In the genomic region with DNA sequence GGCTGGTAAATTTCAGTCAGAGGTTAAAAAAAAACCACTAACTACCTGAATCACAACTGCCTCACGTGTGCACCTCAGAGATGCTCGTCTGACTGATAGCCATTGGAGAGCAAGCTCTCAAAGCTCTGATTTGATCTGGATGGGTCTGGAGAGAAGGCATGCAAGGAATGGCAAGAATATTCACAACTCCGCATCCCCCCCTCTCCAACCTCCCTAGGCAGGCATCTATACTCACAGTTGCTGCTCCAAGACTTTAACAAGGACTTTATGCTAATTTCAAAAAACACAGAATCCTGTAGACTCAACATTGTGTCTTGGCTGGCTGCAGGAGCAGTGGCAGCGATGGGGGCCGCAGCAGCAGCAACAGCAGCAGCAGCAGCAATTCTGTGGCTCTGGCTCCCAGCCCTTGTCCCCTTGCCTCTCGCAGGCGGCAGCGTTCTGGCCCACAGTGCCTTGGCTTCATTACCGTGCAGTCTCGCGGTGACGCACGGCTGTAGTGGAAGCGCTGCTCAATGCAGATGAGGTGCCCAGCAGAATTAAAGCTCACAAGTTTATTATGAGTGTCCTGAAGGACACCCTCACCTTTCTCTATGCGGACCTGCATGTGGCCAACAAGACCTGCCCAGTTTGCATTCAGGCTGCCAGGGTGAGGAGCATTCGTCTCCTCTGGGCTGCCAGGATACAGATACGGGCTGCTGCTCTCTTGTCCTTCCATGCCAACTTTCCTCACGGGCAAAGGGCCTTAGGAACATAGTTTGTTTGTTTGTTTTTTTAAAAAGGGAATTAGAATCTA, we compare ENCODE assay signal across 8 mouse cellular contexts.
A peak's percentile ranks its signal among the peaks of the same experiment; 100 is the strongest.
DNase-seq lines count a peak whose midpoint lies in the region; ATAC-seq and TF ChIP-seq lines count a peak whose summit lies in the region.

No protein-coding gene starts in this region.

- no peak overlapping the region for H3K27ac ChIP-seq in lung, embryonic 14.5 days (ENCODE audit: low read depth)
- H3K27ac ChIP-seq in lung, postnatal 0 days (ENCODE audit: low read length) = no peak overlapping the region
- H3K27ac ChIP-seq in kidney, embryonic 15.5 days = peak overlapping the region; percentile 51
- H3K27ac ChIP-seq in olfactory bulb, adult 2 months (ENCODE audit: insufficient read depth, low read depth, low read length) = peak overlapping the region; percentile 42; the same call in 1 of the 2 replicates

- H3K9me3 ChIP-seq in lung, embryonic 14.5 days (ENCODE audit: low read depth, low read length) = no peaks in the 10 kb centered on the region
- H3K9me3 ChIP-seq in lung, postnatal 0 days (ENCODE audit: low read length) = no peaks in the 10 kb centered on the region
- H3K9me3 ChIP-seq in kidney, embryonic 15.5 days (replicated peaks) = no peaks in the 10 kb centered on the region

- peak; percentile 42; the same call in 1 of the 2 replicates for ATAC-seq in lung, embryonic 14.5 days (ENCODE audit: insufficient read depth)
- no peak for ATAC-seq in lung, postnatal 0 days
- no peak for ATAC-seq in kidney, embryonic 15.5 days (replicated peaks; ENCODE audit: low FRiP score)

- TF ChIP-seq CTCF in lung, embryonic 14.5 days (IDR thresholded peaks at IDR 0.05; ENCODE audit: low read depth) = no peak
- TF ChIP-seq CTCF in lung, postnatal 0 days (IDR thresholded peaks at IDR 0.05) = no peak
- TF ChIP-seq CTCF in olfactory bulb, adult 2 months (IDR thresholded peaks at IDR 0.05; ENCODE audit: insufficient read depth, low read depth, low read length) = no peak

- no peaks in the 10 kb centered on the region for H3K36me3 ChIP-seq in lung, embryonic 14.5 days (ENCODE audit: insufficient read depth)
- no peaks in the 10 kb centered on the region for H3K36me3 ChIP-seq in lung, postnatal 0 days (ENCODE audit: insufficient read depth, low read length)
- no peaks in the 10 kb centered on the region for H3K36me3 ChIP-seq in kidney, embryonic 15.5 days

- DNase-seq in lung, embryonic 14.5 days = no peak
- DNase-seq in lung, postnatal 0 days (ENCODE audit: low spot score) = no peak
- peak; percentile 12 for DNase-seq in gastrocnemius, postnatal 25 days
- DNase-seq in thymus, postnatal 14 days = no peak
- DNase-seq in thymus, adult 18-20 months = no peak
- DNase-seq in adipocyte (ENCODE audit: low spot score) = no peak

- no peaks in the 10 kb centered on the region for H3K27me3 ChIP-seq in lung, embryonic 14.5 days (ENCODE audit: insufficient read depth, low read length)
- no peaks in the 10 kb centered on the region for H3K27me3 ChIP-seq in lung, postnatal 0 days (replicated peaks; ENCODE audit: insufficient read depth, low read length)
- H3K27me3 ChIP-seq in kidney, embryonic 15.5 days = no peaks in the 10 kb centered on the region

- H3K4me3 ChIP-seq in lung, embryonic 14.5 days (ENCODE audit: low read depth, low read length) = no peak overlapping the region
- H3K4me3 ChIP-seq in lung, postnatal 0 days (ENCODE audit: low read depth, low read length) = no peak overlapping the region
- H3K4me3 ChIP-seq in kidney, embryonic 15.5 days (replicated peaks) = no peak overlapping the region
- H3K4me3 ChIP-seq in olfactory bulb, adult 2 months (ENCODE audit: insufficient read depth, low read depth, low read length) = peak overlapping the region; percentile 26

- TF ChIP-seq EP300 in lung, postnatal 0 days (IDR thresholded peaks at IDR 0.05) = no peak

- no peak overlapping the region for H3K9ac ChIP-seq in lung, embryonic 14.5 days
- no peak overlapping the region for H3K9ac ChIP-seq in lung, postnatal 0 days (replicated peaks; ENCODE audit: low read depth)
- H3K9ac ChIP-seq in kidney, embryonic 15.5 days = no peak overlapping the region

- no peak for TF ChIP-seq POLR2A in olfactory bulb, adult 2 months (IDR thresholded peaks at IDR 0.05; ENCODE audit: insufficient read depth, low read depth, low read length)

- H3K4me1 ChIP-seq in lung, embryonic 14.5 days (ENCODE audit: insufficient read depth) = peaks cover 15% of the 10 kb centered on the region
- peaks cover 5% of the 10 kb centered on the region; the same call in 1 of the 2 replicates for H3K4me1 ChIP-seq in lung, postnatal 0 days (ENCODE audit: insufficient read depth, low read depth, low read length)
- H3K4me1 ChIP-seq in kidney, embryonic 15.5 days = peaks cover 56% of the 10 kb centered on the region
- H3K4me1 ChIP-seq in olfactory bulb, adult 2 months (ENCODE audit: control insufficient read depth, insufficient read depth, low read length) = peaks cover 33% of the 10 kb centered on the region

- WGBS in lung, embryonic 14.5 days = 74% methylated on average over 18 of the region's 18 CpGs
- 71% methylated on average over 18 of the region's 18 CpGs for WGBS in lung, postnatal 0 days
- 66% methylated on average over 18 of the region's 18 CpGs for WGBS in kidney, embryonic 15.5 days
- 26% methylated on average over 18 of the region's 18 CpGs for WGBS in olfactory bulb, adult 2 months

- no peak overlapping the region for H3K4me2 ChIP-seq in lung, embryonic 14.5 days
- H3K4me2 ChIP-seq in lung, postnatal 0 days (replicated peaks; ENCODE audit: low read depth, low read length) = no peak overlapping the region
- H3K4me2 ChIP-seq in kidney, embryonic 15.5 days = 0 out of 2 replicates have a peak overlapping the region, but pooled peaks have one; percentile 2

Comparison
In these comparisons a context has a peak if more than half of its experiments do, and no peak if none do; other contexts are left out.
1. H3K27ac ChIP-seq: peak in kidney, embryonic 15.5 days (single experiment) and olfactory bulb, adult 2 months (single experiment); none in lung, embryonic 14.5 days (single experiment) and lung, postnatal 0 days (single experiment).